Comparison of ENCODE assay signal across 12 mouse cellular contexts in the genomic region with DNA sequence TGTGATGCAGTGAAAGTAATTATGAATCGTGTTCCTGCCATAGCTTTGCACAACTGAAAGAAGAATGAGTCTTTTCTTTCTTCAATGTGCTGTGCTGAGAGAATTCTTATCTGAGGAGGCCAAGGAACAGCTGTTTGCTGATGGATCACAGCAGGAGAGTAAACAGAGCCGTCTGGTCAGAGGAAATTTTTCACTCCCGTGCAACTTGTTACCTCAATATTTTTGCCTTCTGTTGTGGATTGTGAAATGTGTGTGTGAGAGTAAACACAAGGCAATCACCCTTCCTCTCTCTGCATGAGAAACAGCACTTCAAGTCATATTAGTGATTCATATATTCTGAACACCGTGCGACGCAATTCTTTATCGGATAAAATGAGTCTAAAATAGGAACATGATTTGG.
A peak's percentile ranks its signal among the peaks of the same experiment; 100 is the strongest.
DNase-seq lines count a peak whose midpoint lies in the region; ATAC-seq and TF ChIP-seq lines count a peak whose summit lies in the region.
"Had no signal": no experiment of that assay in that cellular context is flagged by ENCODE, and none has a peak within 500 bp of the region (broad histone marks: within the 10 kb centered on the region; RNA-seq: fewer than 3 reads in every experiment).

No protein-coding gene starts in this region.

- H3K9me3 ChIP-seq in hindbrain, embryonic 14.5 days (ENCODE audit: control insufficient read depth, low read length) = 0 out of 2 replicates have a peak, but pooled peaks cover 3% of the 10 kb centered on the region
- no peaks in the 10 kb centered on the region for H3K9me3 ChIP-seq in midbrain, embryonic 15.5 days
- no peaks in the 10 kb centered on the region for H3K9me3 ChIP-seq in liver, postnatal 0 days (ENCODE audit: low read length)
- H3K9me3 ChIP-seq: liver, embryonic 12.5 days had no signal

- H3K9ac ChIP-seq in hindbrain, embryonic 14.5 days = no peak overlapping the region
- no peak overlapping the region for H3K9ac ChIP-seq in midbrain, embryonic 15.5 days
- no peak overlapping the region for H3K9ac ChIP-seq in liver, postnatal 0 days (replicated peaks)
- H3K9ac ChIP-seq: liver, embryonic 12.5 days had no signal

- no peaks in the 10 kb centered on the region for H3K36me3 ChIP-seq in hindbrain, embryonic 14.5 days (replicated peaks; ENCODE audit: control insufficient read depth, insufficient read depth)
- H3K36me3 ChIP-seq in midbrain, embryonic 15.5 days (replicated peaks) = no peaks in the 10 kb centered on the region
- H3K36me3 ChIP-seq in liver, postnatal 0 days (replicated peaks; ENCODE audit: insufficient read depth, low read length) = no peaks in the 10 kb centered on the region
- H3K36me3 ChIP-seq: liver, embryonic 12.5 days had no signal

- no peak for TF ChIP-seq CTCF in liver, postnatal 0 days (IDR thresholded peaks at IDR 0.05; ENCODE audit: low read depth)

- no peak overlapping the region for H3K4me2 ChIP-seq in hindbrain, embryonic 14.5 days (replicated peaks)
- H3K4me2 ChIP-seq in midbrain, embryonic 15.5 days = no peak overlapping the region
- H3K4me2 ChIP-seq in liver, postnatal 0 days (ENCODE audit: low read depth, low read length) = no peak overlapping the region
- H3K4me2 ChIP-seq: heart, embryonic 11.5 days; liver, embryonic 12.5 days had no signal

- no peak for TF ChIP-seq EP300 in liver, postnatal 0 days (IDR thresholded peaks at IDR 0.05; ENCODE audit: low read depth)

- no peaks in the 10 kb centered on the region for H3K27me3 ChIP-seq in hindbrain, embryonic 14.5 days (ENCODE audit: control insufficient read depth, insufficient read depth, low read length)
- no peaks in the 10 kb centered on the region for H3K27me3 ChIP-seq in midbrain, embryonic 15.5 days (replicated peaks)
- no peaks in the 10 kb centered on the region for H3K27me3 ChIP-seq in liver, postnatal 0 days (ENCODE audit: insufficient read depth, low read length)
- H3K27me3 ChIP-seq: liver, embryonic 12.5 days had no signal

- peak; percentile 17 for DNase-seq in embryo, embryonic 10.5 days (ENCODE audit: low spot score)
- no peak for DNase-seq in embryo, embryonic 9.5 days (ENCODE audit: extremely low spot score)
- DNase-seq in kidney, postnatal 4 days = peak; percentile 3 to 5
- DNase-seq in kidney, adult 18-20 months = no peak
- DNase-seq in hindbrain, embryonic 14.5 days (ENCODE audit: low spot score) = peak; percentile 54
- DNase-seq in liver, postnatal 0 days = no peak
- no peak for DNase-seq in right cerebral cortex, postnatal 14 days

- H3K4me1 ChIP-seq in hindbrain, embryonic 14.5 days (replicated peaks; ENCODE audit: control insufficient read depth, insufficient read depth, low read length) = no peaks in the 10 kb centered on the region
- 0 out of 2 replicates have a peak, but pooled peaks cover 3% of the 10 kb centered on the region for H3K4me1 ChIP-seq in midbrain, embryonic 15.5 days
- no peaks in the 10 kb centered on the region for H3K4me1 ChIP-seq in liver, postnatal 0 days (ENCODE audit: insufficient read depth)
- H3K4me1 ChIP-seq: liver, embryonic 12.5 days had no signal

- H3K27ac ChIP-seq in hindbrain, embryonic 14.5 days = no peak overlapping the region
- H3K27ac ChIP-seq in midbrain, embryonic 15.5 days = no peak overlapping the region
- H3K27ac ChIP-seq in liver, postnatal 0 days (ENCODE audit: low read depth) = no peak overlapping the region
- H3K27ac ChIP-seq: left cerebral cortex, adult 2 months; liver, embryonic 12.5 days had no signal

- 53% methylated on average over 7 of the region's 7 CpGs for WGBS in hindbrain, embryonic 14.5 days
- 37% methylated on average over 7 of the region's 7 CpGs for WGBS in midbrain, embryonic 15.5 days
- 73% methylated on average over 7 of the region's 7 CpGs for WGBS in liver, postnatal 0 days (ENCODE audit: insufficient replicate concordance)

- peak; percentile 53; the same call in 1 of the 2 replicates for ATAC-seq in hindbrain, embryonic 14.5 days (ENCODE audit: low FRiP score)
- ATAC-seq in midbrain, embryonic 15.5 days (replicated peaks) = peak; percentile 48
- ATAC-seq in liver, postnatal 0 days = no peak
- ATAC-seq: intestine, postnatal 0 days; liver, embryonic 12.5 days had no signal

- H3K4me3 ChIP-seq in hindbrain, embryonic 14.5 days (replicated peaks; ENCODE audit: low read length) = no peak overlapping the region
- no peak overlapping the region for H3K4me3 ChIP-seq in midbrain, embryonic 15.5 days
- no peak overlapping the region for H3K4me3 ChIP-seq in liver, postnatal 0 days (ENCODE audit: low read depth, low read length)
- H3K4me3 ChIP-seq: left cerebral cortex, adult 2 months; liver, embryonic 12.5 days had no signal

Comparison
In these comparisons a context has a peak if more than half of its experiments do, and no peak if none do; other contexts are left out.
1. DNase-seq: peak in embryo, embryonic 10.5 days (single experiment), kidney, postnatal 4 days (2 of 2) and hindbrain, embryonic 14.5 days (single experiment); none in embryo, embryonic 9.5 days (single experiment), kidney, adult 18-20 months (single experiment), liver, postnatal 0 days (single experiment) and right cerebral cortex, postnatal 14 days (single experiment).